Mouse (Mus musculus) induced T-regulatory cell, adult 2 months (primary cell): ENCODE data around the gene Diexf.
A peak's percentile ranks its signal among the peaks of the same experiment; 100 is the strongest.

Experiments used
- DNase-seq: peaks from one replicate; pipeline ENCODE4 v3.0.0-alpha.2; 2012; ENCODE audit warnings: low read depth

The Diexf gene

GRCm38 (mm10) chr1:193129786-193130455 is at the start of gene Diexf:
Gene Diexf (minus strand): TSS chr1:193130272.
- DNase-seq, result peak; percentile 100

GRCm38 (mm10) chr1:193174143-193174733 is 44.2 kb upstream of the Diexf start:
- no peak for DNase-seq

GRCm38 (mm10) chr1:193173810-193174129 is 43.7 kb upstream of the Diexf start:
- no peak for DNase-seq

- peak; percentile 100 for DNase-seq
Measured at GRCm38 (mm10) chr1:193172991-193173809, 43.1 kb upstream of the Diexf start.

GRCm38 (mm10) chr1:193169856-193170255 is 39.8 kb upstream of the Diexf start:
- DNase-seq, result peak; percentile 68

GRCm38 (mm10) chr1:193169228-193169627 is 39.2 kb upstream of the Diexf start:
- DNase-seq, result peak; percentile 8

- DNase-seq, result no peak
Measured at GRCm38 (mm10) chr1:193167746-193168145, 37.7 kb upstream of the Diexf start, which contains the start of gene A130010J15Rik. Gene A130010J15Rik (plus strand): TSS chr1:193168046.

- peak; percentile 79 for DNase-seq
Measured at GRCm38 (mm10) chr1:193160317-193161032, 30.4 kb upstream of the Diexf start.

- DNase-seq, result no peak
Measured at GRCm38 (mm10) chr1:193159613-193160012, 29.5 kb upstream of the Diexf start.

GRCm38 (mm10) chr1:193159163-193159562 is 29.1 kb upstream of the Diexf start:
- DNase-seq, result no peak

- no peak for DNase-seq
Measured at GRCm38 (mm10) chr1:193157111-193157492, 27.0 kb upstream of the Diexf start.

GRCm38 (mm10) chr1:193156316-193157110 is 26.4 kb upstream of the Diexf start:
- DNase-seq, result no peak

- no peak for DNase-seq
Measured at GRCm38 (mm10) chr1:193153561-193153960, 23.5 kb upstream of the Diexf start.

- DNase-seq, result peak; percentile 80
Measured at GRCm38 (mm10) chr1:193152872-193153271, 22.8 kb upstream of the Diexf start, which contains the start of gene Irf6. Gene Irf6 (plus strand): TSS chr1:193153111.

- DNase-seq, result no peak
Measured at GRCm38 (mm10) chr1:193151134-193151533, 21.1 kb upstream of the Diexf start.

- DNase-seq, result no peak
Measured at GRCm38 (mm10) chr1:193149231-193149630, 19.2 kb upstream of the Diexf start.

- no peak for DNase-seq
Measured at GRCm38 (mm10) chr1:193146416-193146815, 16.3 kb upstream of the Diexf start.

- no peak for DNase-seq
Measured at GRCm38 (mm10) chr1:193145101-193145500, 15.0 kb upstream of the Diexf start.

- no peak for DNase-seq
Measured at GRCm38 (mm10) chr1:193144516-193144915, 14.4 kb upstream of the Diexf start.

GRCm38 (mm10) chr1:193142517-193143062 is 12.5 kb upstream of the Diexf start:
- no peak for DNase-seq

- DNase-seq, result no peak
Measured at GRCm38 (mm10) chr1:193141118-193141517, 11.0 kb upstream of the Diexf start.
